Mouse (Mus musculus) spleen, adult 2 months (tissue): ENCODE results near the gene Tnfrsf13b. TPM values are rescaled to one million over a fixed set of nuclear protein-coding genes. Genes with fewer than 3 reads are reported as not detected.

ENCODE experiments used
- DNase-seq, 2 experiments: peaks; one replicate each; pipeline versions ENCODE4 v3.0.0 to v3.0.0-alpha.2; 2012 to 2021; ENCODE audit warnings: low spot score in 2 of 2, low read depth in 1 of 2
- H3K27ac ChIP-seq: fragments of 200-500 bp; 2 replicates; pipeline ENCODE4 v1.5.1; 2012; ENCODE audit warnings: low read length, inconsistent platforms; ENCODE audit not compliant: insufficient read depth
- H3K27me3 ChIP-seq: fragments of 200-500 bp; 2 replicates; pipeline ENCODE4 v1.6.1; 2012; ENCODE audit warnings: mild to moderate bottlenecking, moderate library complexity, low read length, inconsistent platforms; ENCODE audit not compliant: control insufficient read depth, insufficient read depth
- H3K36me3 ChIP-seq: fragments of 200-500 bp; 2 replicates; pipeline ENCODE4 v1.6.1; 2012; ENCODE audit warnings: mild to moderate bottlenecking, low read length, inconsistent platforms; ENCODE audit not compliant: control insufficient read depth, insufficient read depth
- H3K4me1 ChIP-seq: fragments of 200-500 bp; 2 replicates; pipeline ENCODE4 v1.6.1; 2011; ENCODE audit warnings: inconsistent platforms; ENCODE audit not compliant: control insufficient read depth, insufficient read depth, insufficient read length
- H3K4me3 ChIP-seq: fragments of 200-500 bp; 2 replicates; pipeline ENCODE4 v1.5.1; 2011; ENCODE audit warnings: mild to moderate bottlenecking, inconsistent platforms; ENCODE audit not compliant: insufficient read depth, insufficient read length; ENCODE audit errors: extremely low read depth
- CTCF ChIP-seq: fragments of 200-500 bp; IDR thresholded peaks from 2 replicates; pipeline ENCODE4 v1.5.1; 2011; ENCODE audit warnings: mild to moderate bottlenecking, inconsistent platforms; ENCODE audit not compliant: insufficient read depth, insufficient read length, insufficient replicate concordance; ENCODE audit errors: extremely low read depth
- POLR2A ChIP-seq: fragments of 200-500 bp; IDR thresholded peaks from 2 replicates; pipeline ENCODE4 v1.6.1; 2011; ENCODE audit warnings: low read depth, low read length, inconsistent platforms
- WGBS: fragments of 180-500 bp; shearing (Covaris S2); methylation state at CpG from one replicate; pipeline ENCODE4 v1.1.7; 2018; 5-methylcytosine and 5-hydroxymethylcytosine counted together
- polyA plus RNA-seq: library from polyadenylated mRNA; depleted of rRNA; stranded (reverse); fragments of >200 nt; gene quantifications from 2 replicates; pipeline ENCODE4 v1.2.3, GENCODE M21; 2012

Tnfrsf13b gene
- polyA plus RNA-seq, 1 experiment, result 221 TPM

DNA sequence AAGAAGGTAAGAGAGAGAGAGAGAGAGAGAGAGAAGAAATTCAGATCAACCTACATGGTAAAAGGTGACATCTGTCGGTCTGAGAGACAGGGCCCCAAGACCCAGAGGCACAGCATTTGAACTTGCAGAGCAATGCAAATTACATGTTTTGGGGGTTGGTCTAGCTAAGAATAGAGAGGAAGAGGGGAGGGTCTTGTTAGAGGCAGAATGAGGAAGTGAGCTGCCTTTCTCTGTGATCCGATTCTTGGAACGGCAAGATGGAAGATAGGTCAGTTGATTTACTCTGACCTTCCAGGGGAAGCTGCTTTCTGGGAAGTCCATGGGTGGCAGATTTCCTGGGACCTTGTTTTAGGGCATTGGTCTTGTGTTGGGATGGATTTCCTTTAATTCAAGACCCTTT, 15.7 kb downstream of the Tnfrsf13b start:
- peaks cover 7% of the 10 kb centered on the region for H3K36me3 ChIP-seq
- peaks cover 7% of the 10 kb centered on the region; the same call in 1 of the 2 replicates for H3K4me1 ChIP-seq
- H3K27ac ChIP-seq, result peak overlapping the region; percentile 81
- WGBS, result 3% methylated on average over 3 of the region's 3 CpGs
- TF ChIP-seq POLR2A (peak; percentile 66; the same call in 1 of the 2 replicates), CTCF (no peak)
- H3K4me3 ChIP-seq, result peak overlapping the region; percentile 73
- peak; percentile 62 to 76 for DNase-seq
- H3K27me3 ChIP-seq, result no peaks in the 10 kb centered on the region

GRCm38 (mm10) chr11:61142941-61143530, 16.5 kb downstream of the Tnfrsf13b start:
- Histone ChIP-seq H3K4me1 (peaks cover 7% of the 10 kb centered on the region; the same call in 1 of the 2 replicates), H3K27me3 (no peaks in the 10 kb centered on the region), H3K36me3 (peaks cover 7% of the 10 kb centered on the region), H3K27ac (peak overlapping the region; percentile 81), H3K4me3 (peak overlapping the region; percentile 73)
- no peak for TF ChIP-seq CTCF
- TF ChIP-seq POLR2A, result no peak
- 12% methylated on average over 6 of the region's 6 CpGs for WGBS
- no peak for DNase-seq

DNA sequence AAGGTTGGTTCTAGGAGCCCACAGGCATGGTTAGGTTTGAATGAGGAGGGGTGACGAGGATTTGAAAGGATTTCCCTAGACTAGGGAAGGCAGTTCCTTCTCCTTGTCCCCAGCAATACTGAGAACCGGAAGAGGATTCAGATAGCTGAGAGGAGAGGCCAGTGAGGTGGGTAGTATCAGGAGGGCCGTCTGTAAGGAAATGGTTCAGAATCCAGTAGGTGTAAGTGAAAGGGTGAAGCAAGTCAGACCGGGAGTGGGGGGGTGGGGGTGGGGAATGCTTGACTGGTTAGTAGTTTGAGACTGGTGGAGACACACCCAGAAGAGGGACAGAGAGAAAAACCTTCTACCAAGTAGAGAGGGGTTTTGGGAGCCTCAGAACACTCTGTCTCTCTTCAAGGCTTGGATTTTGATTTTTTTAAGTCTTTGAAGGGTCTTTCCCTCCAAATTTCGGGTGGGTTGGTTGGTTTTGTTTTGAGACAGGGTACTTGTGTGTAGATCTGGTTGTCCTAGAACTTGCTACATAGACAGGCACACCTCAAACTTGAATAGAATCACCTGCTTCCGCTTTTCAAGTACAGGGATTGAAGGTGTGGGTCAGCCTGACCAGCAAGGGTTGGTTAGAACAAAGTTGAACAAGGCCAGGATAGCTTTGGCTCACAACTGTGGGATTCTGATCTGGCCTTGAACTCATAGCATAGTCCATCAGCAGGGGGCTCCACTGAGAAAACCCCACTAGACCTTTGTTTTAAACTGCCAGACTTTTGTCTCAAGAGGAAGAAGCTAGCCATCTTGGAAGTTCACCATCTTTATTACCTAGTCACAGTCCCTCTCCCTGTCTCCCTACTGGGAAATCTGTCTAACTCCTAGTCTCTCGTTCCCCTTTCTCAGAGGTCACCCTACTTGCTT, 17.3 kb downstream of the Tnfrsf13b start:
- peak; percentile 42 to 62 for DNase-seq
- H3K36me3 ChIP-seq, result peaks cover 7% of the 10 kb centered on the region
- H3K4me3 ChIP-seq, result peak overlapping the region; percentile 73
- no peaks in the 10 kb centered on the region for H3K27me3 ChIP-seq
- WGBS, result 33% methylated on average over 7 of the region's 7 CpGs
- peak overlapping the region; percentile 81 for H3K27ac ChIP-seq
- TF ChIP-seq POLR2A, result no peak
- TF ChIP-seq CTCF, result peak; percentile 7; the same call in 1 of the 2 replicates
- H3K4me1 ChIP-seq, result peaks cover 7% of the 10 kb centered on the region; the same call in 1 of the 2 replicates

GRCm38 (mm10) chr11:61145551-61145950, 19.0 kb downstream of the Tnfrsf13b start:
- WGBS, result 91% methylated on average over 8 of the region's 8 CpGs
- peaks cover 7% of the 10 kb centered on the region for H3K36me3 ChIP-seq
- no peak overlapping the region for H3K27ac ChIP-seq
- TF ChIP-seq POLR2A (no peak), CTCF (no peak)
- no peak for DNase-seq
- H3K4me3 ChIP-seq, result no peak overlapping the region
- no peaks in the 10 kb centered on the region for H3K27me3 ChIP-seq
- H3K4me1 ChIP-seq, result peaks cover 7% of the 10 kb centered on the region; the same call in 1 of the 2 replicates

DNA sequence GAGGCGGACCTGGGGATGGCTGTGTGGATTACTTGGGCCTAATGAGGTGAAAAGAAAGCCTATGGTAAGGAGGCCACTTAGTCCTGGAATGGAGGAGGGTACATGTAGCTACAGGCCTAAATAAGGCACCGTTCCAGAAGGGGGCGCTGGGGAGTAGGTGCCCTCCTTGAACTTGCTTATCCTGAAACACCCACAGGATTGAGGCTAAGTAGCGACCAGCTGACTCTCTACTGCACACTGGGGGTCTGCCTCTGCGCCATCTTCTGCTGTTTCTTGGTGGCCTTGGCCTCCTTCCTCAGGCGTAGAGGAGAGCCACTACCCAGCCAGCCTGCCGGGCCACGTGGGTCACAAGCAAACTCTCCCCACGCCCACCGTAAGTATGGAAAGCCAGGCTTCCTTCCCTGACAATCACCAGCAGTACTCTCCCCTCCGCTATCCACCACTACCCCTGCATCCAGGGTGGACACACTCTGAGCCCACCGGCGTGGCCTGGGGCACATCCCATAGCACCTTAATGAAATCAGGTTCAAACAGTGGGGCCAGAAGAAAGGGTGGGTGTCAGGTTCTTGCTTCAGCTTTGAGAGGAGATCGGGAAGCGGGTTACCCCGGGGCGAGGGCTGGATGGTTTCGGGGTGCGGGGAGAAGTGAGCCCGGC, 20.2 kb downstream of the Tnfrsf13b start:
- Histone ChIP-seq H3K27me3 (no peaks in the 10 kb centered on the region), H3K27ac (no peak overlapping the region), H3K4me1 (peaks cover 7% of the 10 kb centered on the region; the same call in 1 of the 2 replicates), H3K36me3 (peaks cover 8% of the 10 kb centered on the region), H3K4me3 (no peak overlapping the region)
- no peak for DNase-seq
- WGBS, result 73% methylated on average over 20 of the region's 20 CpGs
- TF ChIP-seq CTCF (no peak), POLR2A (no peak)

DNA sequence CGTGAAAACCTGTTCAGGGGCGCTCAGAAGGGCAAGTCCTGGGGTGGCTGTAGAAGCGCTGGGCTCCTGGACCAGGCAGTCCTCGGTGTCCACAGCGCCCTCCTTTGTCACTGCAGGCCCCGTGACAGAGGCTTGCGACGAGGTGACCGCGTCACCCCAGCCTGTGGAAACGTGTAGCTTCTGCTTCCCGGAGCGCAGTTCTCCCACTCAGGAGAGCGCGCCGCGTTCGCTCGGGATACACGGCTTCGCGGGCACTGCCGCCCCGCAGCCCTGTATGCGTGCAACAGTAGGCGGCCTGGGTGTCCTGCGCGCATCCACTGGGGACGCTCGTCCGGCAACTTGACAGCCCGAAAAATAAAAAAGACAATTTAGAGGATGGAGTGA, 20.7 kb downstream of the Tnfrsf13b start:
- H3K36me3 ChIP-seq, result peaks cover 8% of the 10 kb centered on the region
- H3K27me3 ChIP-seq, result no peaks in the 10 kb centered on the region
- no peak for DNase-seq
- no peak for TF ChIP-seq POLR2A
- TF ChIP-seq CTCF, result no peak
- 78% methylated on average over 32 of the region's 32 CpGs for WGBS
- H3K27ac ChIP-seq, result no peak overlapping the region
- H3K4me3 ChIP-seq, result no peak overlapping the region
- H3K4me1 ChIP-seq, result peaks cover 7% of the 10 kb centered on the region; the same call in 1 of the 2 replicates
